Mouse (Mus musculus): ENCODE results near the gene Cox7a1. TPM values are rescaled to one million over a fixed set of nuclear protein-coding genes. Genes with fewer than 3 reads are reported as not detected.

Gene Cox7a1
- total RNA-seq, 2 experiments from 2014 or later, result 1,474 to 1,616 TPM

GRCm38 (mm10) chr7:30221433-30221832, 37.5 kb downstream of the Cox7a1 start:
- peak; percentile 36 for DNase-seq

GRCm38 (mm10) chr7:30222205-30222604, 38.3 kb downstream of the Cox7a1 start:
- no peak for DNase-seq

- no peak for DNase-seq
Measured at GRCm38 (mm10) chr7:30224206-30224605, 40.3 kb downstream of the Cox7a1 start.

- DNase-seq, result no peak
Measured at GRCm38 (mm10) chr7:30231328-30231668, 47.4 kb downstream of the Cox7a1 start.

GRCm38 (mm10) chr7:30231669-30232454, 47.9 kb downstream of the Cox7a1 start, which contains the start of the genes Polr2i and Tbcb:
TSS of gene Polr2i (plus strand) at chr7:30231948.
TSS of gene Tbcb (minus strand) at chr7:30232272.
- DNase-seq, result peak; percentile 98

GRCm38 (mm10) chr7:30232631-30233148, 48.7 kb downstream of the Cox7a1 start:
- peak; percentile 79 for DNase-seq

GRCm38 (mm10) chr7:30233387-30233786, 49.4 kb downstream of the Cox7a1 start:
- peak; percentile 25 for DNase-seq

GRCm38 (mm10) chr7:30234276-30234858, 50.4 kb downstream of the Cox7a1 start:
- peak; percentile 59 for DNase-seq

- no peak for DNase-seq
Measured at GRCm38 (mm10) chr7:30235091-30235490, 51.1 kb downstream of the Cox7a1 start.

GRCm38 (mm10) chr7:30235625-30236024, 51.7 kb downstream of the Cox7a1 start, which contains the start of gene Ovol3:
TSS of gene Ovol3 (minus strand) at chr7:30235725.
- no peak for DNase-seq

Other genes with a start within 250 kb of the Cox7a1 start
- gene Zfp74, start 230.1 kb upstream of the Cox7a1 start, total RNA-seq (2021), result 10 to 100 TPM in 1 of 2 experiments, 1 to 10 TPM in 1; 7.3 to 11.4 TPM
- 10 to 100 TPM; 17.0 to 19.8 TPM for gene Zfp568, start 200.2 kb upstream of the Cox7a1 start, total RNA-seq (2021)
- gene Zfp14, start 132.8 kb upstream of the Cox7a1 start, total RNA-seq (2021), result 1 to 10 TPM; 2.3 to 2.8 TPM
- gene Zfp82, start 111.2 kb upstream of the Cox7a1 start, total RNA-seq (2021), result 1 to 10 TPM; 1.4 to 2.2 TPM
- under 1 TPM; 0.63 to 0.73 TPM for gene Gm26920, start 93.7 kb upstream of the Cox7a1 start, total RNA-seq (2021)
- 1 to 10 TPM; 1.8 to 2.2 TPM for gene Zfp566, start 93.6 kb upstream of the Cox7a1 start, total RNA-seq (2021)
- 10 to 100 TPM; 42.0 to 44.7 TPM for gene Zfp260, start 89.4 kb upstream of the Cox7a1 start, total RNA-seq (2021)
- gene Zfp382, start 62.2 kb upstream of the Cox7a1 start, total RNA-seq (2021), result 1 to 10 TPM; 4.1 to 6.5 TPM
- 10 to 100 TPM; 57.4 to 65.2 TPM for gene Zfp146, start 14.4 kb upstream of the Cox7a1 start, total RNA-seq (2021)
- 100 to 1,000 TPM; 444 to 475 TPM for gene Capns1, start 14.7 kb downstream of the Cox7a1 start, total RNA-seq (2021)
- gene Polr2i, start 47.8 kb downstream of the Cox7a1 start, total RNA-seq (2021), result 100 to 1,000 TPM; 103 to 108 TPM
- gene Tbcb, start 48.1 kb downstream of the Cox7a1 start, total RNA-seq (2021), result 10 to 100 TPM; 73.6 to 81.0 TPM
- not detected for gene Ovol3, start 51.6 kb downstream of the Cox7a1 start, total RNA-seq (2021)
- under 1 TPM; 0.61 to 0.63 TPM for gene Thap8, start 96.0 kb downstream of the Cox7a1 start, total RNA-seq (2021)
- 10 to 100 TPM; 12.1 to 14.3 TPM for gene Wdr62, start 96.3 kb downstream of the Cox7a1 start, total RNA-seq (2021)
- gene Clip3, start 107.6 kb downstream of the Cox7a1 start, total RNA-seq (2021), result 10 to 100 TPM; 31.6 to 36.5 TPM
- 10 to 100 TPM; 46.8 to 49.0 TPM for gene Alkbh6, start 124.6 kb downstream of the Cox7a1 start, total RNA-seq (2021)
- gene Syne4, start 130.7 kb downstream of the Cox7a1 start, total RNA-seq (2021), result 10 to 100 TPM; 17.6 to 22.3 TPM
- gene E130208F15Rik, start 137.6 kb downstream of the Cox7a1 start, total RNA-seq (2021), result 1 to 10 TPM; 2.8 TPM
- 10 to 100 TPM; 17.9 to 19.7 TPM for gene Sdhaf1, start 139.8 kb downstream of the Cox7a1 start, total RNA-seq (2021)
- gene Lrfn3, start 178.6 kb downstream of the Cox7a1 start, total RNA-seq (2021), result 10 to 100 TPM; 13.2 to 15.1 TPM
- 10 to 100 TPM; 25.8 to 29.1 TPM for gene Tyrobp, start 229.6 kb downstream of the Cox7a1 start, total RNA-seq (2021)
- gene Hcst, start 235.7 kb downstream of the Cox7a1 start, total RNA-seq (2021), result 1 to 10 TPM; 3.7 to 4.9 TPM
- gene Nfkbid, start 237.6 kb downstream of the Cox7a1 start, total RNA-seq (2021), result 1 to 10 TPM; 2.3 to 2.4 TPM